Mouse (Mus musculus) forebrain, embryonic 12.5 days (tissue): ENCODE measurements at regions not wholly inside any gene's neighbourhood (a gene's known extent, or its start where the extent isn't known, plus 50 kb on each side); places are given as distances from the start of the nearest gene placed in this dataset.
"Not testable (repeated sequence)": the region's sequence is repeated elsewhere in the genome, so short reads cannot be mapped to it uniquely, and the experiment has no call there.

ENCODE experiments used
- ATAC-seq: fragments of 200-750 bp; cut with Nextera tagmentation; 2 replicates; pipeline ENCODE4 v1.8.0; 2017; ENCODE audit warnings: moderate TSS enrichment; ENCODE audit not compliant: low FRiP score
- H3K27ac ChIP-seq: fragments of 300-500 bp; sonication (generic); 2 replicates; pipeline ENCODE4 v1.5.1; 2016; ENCODE audit warnings: mild to moderate bottlenecking
- H3K27me3 ChIP-seq: fragments of 300-500 bp; sonication (generic); 2 replicates; pipeline ENCODE4 v1.6.1; 2016; ENCODE audit warnings: mild to moderate bottlenecking
- H3K36me3 ChIP-seq: fragments of 300-500 bp; sonication (generic); replicated peaks from 2 replicates; pipeline ENCODE4 v1.6.1; 2016; ENCODE audit warnings: mild to moderate bottlenecking
- H3K4me1 ChIP-seq: fragments of 300-500 bp; sonication (generic); 2 replicates; pipeline ENCODE4 v1.6.1; 2016
- H3K4me2 ChIP-seq: fragments of 300-500 bp; sonication (generic); 2 replicates; pipeline ENCODE4 v1.6.1; 2016; ENCODE audit warnings: mild to moderate bottlenecking, moderate library complexity
- H3K4me3 ChIP-seq: fragments of 300-500 bp; sonication (generic); replicated peaks from 2 replicates; pipeline ENCODE4 v1.5.1; 2016; ENCODE audit warnings: mild to moderate bottlenecking
- H3K9ac ChIP-seq: fragments of 300-500 bp; sonication (generic); 2 replicates; pipeline ENCODE4 v1.6.1; 2016; ENCODE audit warnings: mild to moderate bottlenecking
- H3K9me3 ChIP-seq: fragments of 300-500 bp; sonication (generic); 2 replicates; pipeline ENCODE4 v1.6.1; 2016
- WGBS: fragments of 180-500 bp; shearing (Covaris S2); methylation state at CpG from one replicate; pipeline ENCODE4 v1.1.7; 2016; 5-methylcytosine and 5-hydroxymethylcytosine counted together

DNA sequence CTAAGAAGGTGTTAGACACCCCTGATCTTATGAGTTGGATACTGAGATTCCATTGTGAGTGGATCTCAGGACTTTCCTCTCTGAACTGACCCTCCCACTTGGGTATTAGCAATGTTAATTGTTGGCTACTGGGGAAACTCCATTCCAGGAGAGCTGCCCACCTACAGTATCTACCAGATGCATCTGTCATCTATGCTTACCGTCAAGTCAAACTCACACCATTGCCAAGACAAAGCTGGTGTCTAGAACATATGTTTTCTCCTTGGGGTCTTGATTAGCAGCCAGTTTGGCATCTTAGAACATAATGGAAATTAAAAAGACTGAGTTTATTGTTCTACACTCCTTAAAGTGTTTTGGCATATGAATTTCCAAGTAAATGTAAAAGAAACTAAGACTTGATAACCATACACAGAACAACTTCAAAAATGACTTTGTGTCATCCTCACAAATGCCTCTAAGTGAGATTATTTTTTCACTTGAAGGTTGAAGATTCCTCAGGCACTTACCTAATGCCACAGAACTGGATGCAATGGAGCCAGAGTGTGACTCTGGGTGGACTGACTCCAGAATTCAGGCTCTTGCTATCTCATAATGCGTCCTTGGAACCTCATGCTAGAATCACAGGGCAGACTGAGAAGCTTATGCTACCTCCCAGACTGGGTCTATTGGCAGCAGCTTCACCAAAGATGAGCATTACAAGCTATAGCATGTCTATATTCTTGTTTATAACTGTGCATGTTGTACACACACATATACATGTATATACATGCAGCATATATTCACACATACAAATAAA lies 107.5 kb upstream of the Rnf152 start:
- no peak overlapping the region for H3K9ac ChIP-seq
- H3K36me3 ChIP-seq = no peaks in the 10 kb centered on the region
- 87% methylated on average over 2 of the region's 2 CpGs for whole genome bisulfite sequencing
- no peaks in the 10 kb centered on the region for H3K9me3 ChIP-seq
- H3K4me3 ChIP-seq = no peak overlapping the region
- no peak overlapping the region for H3K27ac ChIP-seq
- no peaks in the 10 kb centered on the region for H3K4me1 ChIP-seq
- H3K4me2 ChIP-seq = no peak overlapping the region
- no peak for ATAC-seq
- no peaks in the 10 kb centered on the region for H3K27me3 ChIP-seq

DNA sequence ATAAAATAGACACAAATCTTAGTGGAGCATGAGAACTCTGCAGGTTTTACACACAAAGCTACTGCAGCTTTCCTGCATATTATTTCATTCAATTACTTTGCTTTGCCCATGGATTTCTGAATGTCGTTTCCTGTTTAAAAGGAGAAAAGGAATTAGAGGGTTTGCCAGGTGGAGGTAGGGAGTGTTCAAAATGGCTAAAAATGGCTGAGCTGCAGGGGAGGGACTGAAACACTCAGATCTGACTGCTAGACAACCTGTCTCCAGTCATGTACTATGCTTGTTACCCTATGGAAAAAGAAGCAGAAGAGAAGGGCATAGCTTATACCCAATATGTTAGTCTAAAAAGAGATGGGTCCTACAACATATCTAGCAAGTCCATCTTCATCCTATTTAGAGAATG lies 106.2 kb upstream of the Rnf152 start:
- Histone ChIP-seq H3K36me3 (no peaks in the 10 kb centered on the region), H3K4me1 (no peaks in the 10 kb centered on the region), H3K9me3 (no peaks in the 10 kb centered on the region), H3K4me2 (no peak overlapping the region), H3K27me3 (no peaks in the 10 kb centered on the region), H3K4me3 (no peak overlapping the region), H3K27ac (no peak overlapping the region), H3K9ac (no peak overlapping the region)
- WGBS = 87% methylated on average over 1 of the region's 1 CpGs
- ATAC-seq = no peak

DNA sequence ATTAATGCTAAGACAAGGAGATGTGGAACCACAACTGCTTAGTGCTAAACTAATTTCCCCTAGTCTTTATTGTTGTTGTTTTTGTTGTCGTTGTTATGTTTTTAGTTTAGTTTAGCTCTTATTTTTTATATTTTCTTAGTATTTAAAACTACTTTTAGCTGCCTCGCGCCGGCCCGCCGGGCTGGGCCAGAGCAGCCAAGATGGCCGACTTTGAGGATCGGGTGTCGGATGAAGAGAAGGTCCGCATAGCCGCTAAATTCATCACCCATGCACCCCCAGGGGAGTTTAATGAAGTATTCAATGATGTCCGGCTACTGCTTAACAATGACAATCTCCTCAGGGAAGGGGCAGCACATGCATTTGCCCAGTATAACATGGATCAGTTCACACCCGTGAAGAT lies 99.3 kb upstream of the Rnf152 start:
- not testable (repeated sequence) for H3K4me1 ChIP-seq, ATAC-seq, H3K36me3 ChIP-seq, H3K27me3 ChIP-seq, H3K4me2 ChIP-seq, H3K4me3 ChIP-seq, H3K9me3 ChIP-seq, H3K27ac ChIP-seq, H3K9ac ChIP-seq
- 96% methylated on average over 13 of the region's 13 CpGs for WGBS

DNA sequence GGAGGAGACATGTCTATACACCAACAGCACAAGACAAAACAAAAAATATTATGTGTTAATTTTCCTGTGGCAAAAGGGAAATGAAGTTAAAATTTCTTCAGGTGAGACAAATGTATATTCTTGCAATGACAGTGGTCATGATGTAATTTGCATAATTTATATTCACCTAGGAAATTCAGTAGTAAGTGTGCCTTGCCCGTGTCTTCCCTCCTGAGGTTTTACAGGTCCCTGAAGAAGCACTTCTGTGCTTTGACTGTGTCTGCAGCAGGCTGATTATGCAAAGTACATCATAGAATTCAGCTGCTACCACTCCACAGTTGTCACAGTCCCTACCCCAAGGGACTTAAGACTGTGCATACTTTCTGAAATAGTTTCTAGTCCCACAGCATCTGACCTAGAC lies 98.2 kb upstream of the Rnf152 start:
- no peak overlapping the region for H3K4me2 ChIP-seq
- H3K36me3 ChIP-seq = no peaks in the 10 kb centered on the region
- no peak overlapping the region for H3K4me3 ChIP-seq
- H3K27ac ChIP-seq = no peak overlapping the region
- 88% methylated on average over 1 of the region's 1 CpGs for WGBS
- H3K4me1 ChIP-seq = no peaks in the 10 kb centered on the region
- no peak overlapping the region for H3K9ac ChIP-seq
- no peaks in the 10 kb centered on the region for H3K9me3 ChIP-seq
- no peaks in the 10 kb centered on the region for H3K27me3 ChIP-seq
- no peak for ATAC-seq

DNA sequence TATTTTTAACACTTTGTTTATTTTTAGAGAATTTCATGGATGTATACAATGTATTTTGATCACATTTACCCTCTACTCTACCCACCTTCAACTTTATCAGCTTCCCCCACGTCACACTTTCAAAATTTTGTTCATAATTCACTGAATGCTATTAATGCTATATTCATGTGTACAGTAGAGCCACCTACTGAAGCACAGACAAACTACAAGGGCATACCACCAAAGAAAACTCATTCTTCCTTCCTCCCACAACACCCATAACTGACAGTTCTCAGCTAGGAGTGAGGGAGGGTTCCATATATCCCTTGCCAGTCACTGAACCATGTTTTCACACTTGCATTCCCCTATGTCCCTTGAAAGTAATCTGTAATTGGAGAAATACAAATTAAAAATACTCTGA lies 89.7 kb upstream of the Rnf152 start:
- H3K27me3 ChIP-seq = no peaks in the 10 kb centered on the region
- H3K9me3 ChIP-seq = no peaks in the 10 kb centered on the region
- H3K4me1 ChIP-seq = no peaks in the 10 kb centered on the region
- no peak overlapping the region for H3K9ac ChIP-seq
- no peaks in the 10 kb centered on the region for H3K36me3 ChIP-seq
- no peak overlapping the region for H3K27ac ChIP-seq
- ATAC-seq = no peak
- no peak overlapping the region for H3K4me3 ChIP-seq
- WGBS = 78% methylated on average over 1 of the region's 1 CpGs
- no peak overlapping the region for H3K4me2 ChIP-seq

DNA sequence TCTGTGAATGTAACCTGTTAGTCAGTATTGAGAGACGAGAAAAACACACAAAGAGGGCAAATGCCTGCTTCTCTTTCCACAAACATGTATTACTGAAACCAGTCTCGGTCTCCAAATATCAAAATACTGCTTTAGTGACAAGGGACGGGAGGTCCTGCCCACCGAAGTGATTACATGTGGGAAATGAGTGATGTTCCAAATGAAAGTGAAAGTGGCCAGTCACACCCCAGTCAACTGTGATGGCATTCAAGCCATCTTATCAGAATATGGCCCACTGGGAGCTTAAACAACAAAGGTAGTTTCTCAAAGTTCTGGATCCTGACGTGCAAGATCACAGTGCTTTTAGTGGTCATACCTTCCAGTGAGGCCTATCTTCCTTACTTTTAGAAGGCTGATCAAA lies 87.0 kb upstream of the Rnf152 start:
- Histone ChIP-seq H3K27me3 (no peaks in the 10 kb centered on the region), H3K4me1 (peaks cover 4% of the 10 kb centered on the region; the same call in 1 of the 2 replicates), H3K27ac (no peak overlapping the region), H3K4me3 (no peak overlapping the region), H3K9ac (no peak overlapping the region), H3K9me3 (no peaks in the 10 kb centered on the region), H3K4me2 (no peak overlapping the region), H3K36me3 (no peaks in the 10 kb centered on the region)
- ATAC-seq = no peak
- 91% methylated on average over 5 of the region's 5 CpGs for WGBS

DNA sequence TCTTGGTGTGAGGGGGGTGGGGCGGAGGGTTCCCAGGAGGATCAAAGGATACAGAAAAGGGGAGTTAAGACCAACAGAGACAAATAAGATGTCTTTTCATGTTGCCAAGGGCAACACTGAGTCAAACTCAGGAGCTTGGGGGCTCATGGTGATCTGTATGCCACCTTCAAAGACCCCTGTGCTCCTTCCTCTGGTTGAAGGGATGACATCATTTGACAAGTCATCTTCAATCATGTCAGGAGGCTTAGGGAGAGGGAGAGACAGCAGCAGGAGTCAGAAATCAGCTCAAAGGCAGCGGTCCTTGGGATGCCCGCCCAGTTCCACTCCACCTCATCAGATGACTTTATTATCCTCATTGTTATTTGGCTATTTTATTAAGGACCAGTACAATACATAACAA lies 83.8 kb upstream of the Rnf152 start:
- no peaks in the 10 kb centered on the region for H3K36me3 ChIP-seq
- WGBS = 62% methylated on average over 3 of the region's 3 CpGs
- no peaks in the 10 kb centered on the region for H3K9me3 ChIP-seq
- no peak overlapping the region for H3K27ac ChIP-seq
- H3K9ac ChIP-seq = no peak overlapping the region
- H3K4me2 ChIP-seq = no peak overlapping the region
- H3K4me3 ChIP-seq = no peak overlapping the region
- ATAC-seq = no peak
- no peaks in the 10 kb centered on the region for H3K27me3 ChIP-seq
- peaks cover 4% of the 10 kb centered on the region; the same call in 1 of the 2 replicates for H3K4me1 ChIP-seq

DNA sequence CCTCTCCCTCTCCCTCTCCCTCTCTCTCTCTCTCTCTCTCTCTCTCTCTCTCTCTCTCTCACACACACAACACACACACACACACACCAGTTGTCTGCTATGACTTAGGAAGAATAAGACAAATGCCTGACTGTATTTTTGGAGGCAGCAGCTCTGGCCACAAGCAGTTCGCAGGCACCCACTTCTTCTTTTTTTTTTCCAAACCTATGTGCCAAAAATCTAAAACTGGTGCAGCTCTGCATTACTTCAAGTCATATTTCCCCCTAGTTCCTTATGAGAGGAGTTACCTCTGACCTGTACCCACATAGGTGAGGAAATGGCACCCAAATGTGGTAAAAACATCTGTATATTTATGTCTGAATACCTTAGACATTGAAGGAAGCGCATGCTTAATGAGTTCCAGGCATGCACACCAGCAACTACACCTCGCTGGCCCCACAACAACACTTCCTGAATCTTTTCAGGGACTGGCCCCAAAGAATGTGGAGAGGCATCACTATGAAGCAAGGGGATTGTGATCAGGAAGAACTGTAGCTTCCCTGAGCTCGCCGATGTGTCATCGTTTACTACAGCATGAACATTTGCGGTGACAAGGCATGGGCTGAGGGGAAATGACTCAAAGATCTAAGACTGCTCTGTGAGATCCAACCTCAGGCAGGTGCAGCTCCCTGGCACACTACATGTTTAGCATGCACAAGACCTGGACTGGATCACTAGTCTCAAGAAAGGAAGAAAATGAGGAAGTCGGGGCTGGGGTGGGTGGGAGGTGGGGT lies 78.3 kb upstream of the Rnf152 start:
- Histone ChIP-seq H3K36me3 (no peaks in the 10 kb centered on the region), H3K27me3 (no peaks in the 10 kb centered on the region), H3K27ac (no peak overlapping the region), H3K4me2 (no peak overlapping the region), H3K9me3 (no peaks in the 10 kb centered on the region), H3K4me1 (no peaks in the 10 kb centered on the region), H3K9ac (no peak overlapping the region), H3K4me3 (no peak overlapping the region)
- 84% methylated on average over 8 of the region's 8 CpGs for WGBS
- ATAC-seq = no peak

DNA sequence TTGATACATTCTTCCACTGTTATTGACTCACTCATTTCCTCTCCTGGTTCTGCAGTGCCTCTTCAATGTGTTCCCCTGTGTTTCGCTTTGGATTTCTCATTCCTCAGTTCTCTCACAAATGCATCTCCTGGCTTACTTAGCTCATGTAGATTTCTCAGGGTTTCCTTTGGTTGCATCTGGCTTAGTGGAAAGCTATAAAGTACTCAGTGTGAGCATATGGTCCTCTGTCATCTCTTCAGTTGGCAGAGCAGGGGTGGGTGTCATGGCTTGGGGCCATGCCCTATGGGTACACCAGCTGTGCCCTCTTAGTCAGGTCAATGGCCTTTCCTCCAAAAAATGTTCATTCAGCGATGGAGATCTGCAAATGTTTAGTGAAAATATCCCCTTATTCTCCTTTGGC lies 77.4 kb upstream of the Rnf152 start:
- Histone ChIP-seq H3K4me3 (no peak overlapping the region), H3K9me3 (no peaks in the 10 kb centered on the region)

DNA sequence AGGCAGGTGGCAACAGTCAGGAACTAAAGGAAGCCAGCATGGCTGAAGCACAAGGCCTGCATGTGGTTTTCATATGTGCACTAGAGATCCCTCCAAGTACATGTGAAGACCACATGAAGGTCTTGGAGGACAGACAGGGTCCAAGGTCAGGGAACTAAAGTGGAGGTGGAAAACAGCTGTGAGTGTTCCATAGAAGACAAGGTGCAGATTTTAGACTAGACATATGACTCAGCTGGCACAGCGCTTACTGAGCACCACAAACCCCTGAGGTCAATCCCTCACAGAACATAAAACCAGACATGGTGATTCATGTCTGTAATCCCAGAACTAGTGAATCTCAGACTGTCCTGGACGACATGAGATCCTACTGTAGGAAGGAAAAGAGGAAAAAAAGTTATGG lies 75.3 kb upstream of the Rnf152 start:
- Histone ChIP-seq H3K4me2 (no peak overlapping the region), H3K27me3 (no peaks in the 10 kb centered on the region), H3K9me3 (no peaks in the 10 kb centered on the region), H3K9ac (no peak overlapping the region), H3K27ac (no peak overlapping the region), H3K36me3 (no peaks in the 10 kb centered on the region), H3K4me3 (no peak overlapping the region), H3K4me1 (no peaks in the 10 kb centered on the region)
- ATAC-seq = no peak
- WGBS = 90% methylated on average over 2 of the region's 2 CpGs

More for the DNA sequence above, 77.4 kb upstream of the Rnf152 start:
- Histone ChIP-seq H3K27me3 (no peaks in the 10 kb centered on the region), H3K4me2 (no peak overlapping the region), H3K9ac (no peak overlapping the region), H3K27ac (no peak overlapping the region), H3K4me1 (no peaks in the 10 kb centered on the region), H3K36me3 (no peaks in the 10 kb centered on the region)
- WGBS = 80% methylated on average over 2 of the region's 2 CpGs
- no peak for ATAC-seq

DNA sequence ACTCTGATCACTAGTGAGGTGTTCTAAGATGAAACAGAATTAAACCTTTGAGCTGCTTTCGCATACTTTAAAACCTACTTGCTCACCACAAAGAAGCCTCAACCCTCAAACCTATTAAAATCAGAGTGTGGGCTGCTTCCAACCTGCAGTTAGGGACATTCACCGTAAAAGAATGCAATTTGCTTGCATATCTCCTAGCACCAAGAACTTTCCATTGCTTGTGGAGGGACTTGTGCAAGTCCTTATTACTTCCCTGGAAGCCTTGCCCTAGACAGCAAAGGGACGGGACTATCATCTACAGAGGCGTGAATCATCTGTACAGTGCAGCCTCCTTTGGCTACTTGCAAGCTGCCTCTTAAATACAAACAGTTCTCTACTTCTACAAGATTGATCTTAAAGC lies 74.2 kb upstream of the Rnf152 start:
- no peak overlapping the region for H3K27ac ChIP-seq
- ATAC-seq = no peak
- H3K27me3 ChIP-seq = no peaks in the 10 kb centered on the region
- no peak overlapping the region for H3K9ac ChIP-seq
- no peaks in the 10 kb centered on the region for H3K9me3 ChIP-seq
- H3K4me1 ChIP-seq = peaks cover 6% of the 10 kb centered on the region; the same call in 1 of the 2 replicates
- H3K4me3 ChIP-seq = no peak overlapping the region
- H3K4me2 ChIP-seq = no peak overlapping the region
- WGBS = 93% methylated on average over 4 of the region's 4 CpGs
- H3K36me3 ChIP-seq = no peaks in the 10 kb centered on the region

DNA sequence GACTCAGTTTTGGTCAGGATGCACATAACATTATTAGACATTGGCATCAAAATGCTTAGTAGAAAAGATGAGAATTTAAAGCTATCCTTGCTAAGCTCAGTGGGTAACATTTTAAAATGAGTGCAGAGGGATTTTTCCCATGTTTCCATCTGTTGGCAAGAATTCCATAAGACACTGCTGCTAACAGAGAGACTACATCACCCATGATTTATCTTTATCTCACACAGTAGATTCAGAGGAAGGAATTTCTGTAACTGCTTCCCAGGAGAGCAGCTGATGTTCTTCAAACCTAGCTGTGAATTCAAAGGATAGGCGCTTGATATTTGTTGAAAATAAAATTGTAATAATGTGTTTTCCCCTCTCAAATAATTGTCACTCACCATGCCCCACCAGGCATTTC lies 71.7 kb upstream of the Rnf152 start:
- Histone ChIP-seq H3K4me3 (no peak overlapping the region), H3K9me3 (no peaks in the 10 kb centered on the region), H3K36me3 (no peaks in the 10 kb centered on the region), H3K27ac (no peak overlapping the region), H3K9ac (no peak overlapping the region), H3K27me3 (no peaks in the 10 kb centered on the region), H3K4me1 (peaks cover 6% of the 10 kb centered on the region; the same call in 1 of the 2 replicates), H3K4me2 (no peak overlapping the region)
- no peak for ATAC-seq
- WGBS = 82% methylated on average over 1 of the region's 1 CpGs

DNA sequence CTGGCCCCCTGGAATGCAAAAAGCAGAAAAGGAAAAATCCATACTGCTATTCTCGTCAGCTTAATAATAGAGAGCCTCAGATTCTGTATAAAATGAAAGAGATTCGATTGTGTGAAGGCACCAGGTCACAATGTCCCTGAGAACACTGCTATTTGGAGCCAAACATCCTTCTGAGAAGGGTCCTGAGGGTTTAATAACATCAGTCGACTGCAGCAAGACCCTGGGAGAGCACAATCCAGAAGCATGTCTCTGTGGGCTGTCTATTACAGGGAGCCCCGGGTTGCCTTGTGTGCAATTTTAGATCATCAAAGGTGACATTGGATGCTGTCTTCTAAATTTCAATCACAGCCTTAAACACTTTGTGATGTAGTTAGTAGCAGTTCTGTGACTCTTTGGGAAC lies 69.6 kb upstream of the Rnf152 start:
- Histone ChIP-seq H3K9ac (no peak overlapping the region), H3K27ac (no peak overlapping the region), H3K9me3 (no peaks in the 10 kb centered on the region), H3K36me3 (no peaks in the 10 kb centered on the region), H3K4me2 (no peak overlapping the region), H3K4me3 (no peak overlapping the region), H3K4me1 (peaks cover 6% of the 10 kb centered on the region; the same call in 1 of the 2 replicates), H3K27me3 (no peaks in the 10 kb centered on the region)
- 14% methylated on average over 4 of the region's 4 CpGs for WGBS
- ATAC-seq = no peak
